Mouse (Mus musculus) C2C12 (cell line): ENCODE measurements around the gene Ndufb4.

Source experiments
- CEBPB ChIP-seq: IDR thresholded peaks from one replicate; pipeline ENCODE4 v1.6.1; 2011; ENCODE audit warnings: low read depth, mild to moderate bottlenecking, control low read depth, moderate library complexity
- CTCF ChIP-seq: IDR thresholded peaks from one replicate; pipeline ENCODE4 v1.5.1; 2011; ENCODE audit not compliant: control insufficient read depth, insufficient read depth, insufficient read length
- MAX ChIP-seq: IDR thresholded peaks from one replicate; pipeline ENCODE4 v1.6.1; 2011; ENCODE audit warnings: mild to moderate bottlenecking, control low read depth

DNA sequence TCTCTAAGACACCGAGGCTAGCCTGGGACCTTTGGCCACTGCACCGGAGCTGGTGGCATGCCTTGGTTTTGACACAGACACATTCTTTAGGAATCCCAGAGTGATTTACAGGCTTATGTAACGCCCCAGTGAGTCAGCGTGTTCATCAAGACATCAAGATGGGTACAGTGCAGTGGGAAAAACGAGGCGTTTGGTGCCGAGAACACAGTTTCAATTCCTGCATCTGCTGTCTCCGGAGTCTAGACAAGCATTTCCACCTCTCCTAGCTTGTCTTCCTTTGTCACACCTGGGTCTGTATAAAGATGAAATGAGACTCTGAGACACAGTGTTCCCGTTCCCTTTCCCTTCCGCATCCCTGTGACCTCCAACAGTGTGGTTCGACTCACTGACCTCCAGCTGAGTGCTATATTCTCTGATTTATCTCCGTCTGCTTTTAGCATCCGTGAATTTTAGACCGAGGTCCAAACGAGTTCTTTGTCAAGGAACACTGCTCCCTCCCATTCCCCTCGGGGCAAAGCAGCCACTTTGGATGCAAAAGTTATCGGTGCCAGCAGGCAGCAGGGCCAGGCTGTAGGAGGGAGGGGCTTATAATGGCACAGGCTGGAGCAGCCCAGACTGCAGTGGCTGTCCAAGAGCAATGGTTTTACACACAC, 21.9 kb upstream of the Ndufb4 start:
- TF ChIP-seq CEBPB (peak; percentile 49), MAX (peak; percentile 62), CTCF (no peak)
